ENCODE assay signal across 13 mouse cellular contexts in the genomic region with DNA sequence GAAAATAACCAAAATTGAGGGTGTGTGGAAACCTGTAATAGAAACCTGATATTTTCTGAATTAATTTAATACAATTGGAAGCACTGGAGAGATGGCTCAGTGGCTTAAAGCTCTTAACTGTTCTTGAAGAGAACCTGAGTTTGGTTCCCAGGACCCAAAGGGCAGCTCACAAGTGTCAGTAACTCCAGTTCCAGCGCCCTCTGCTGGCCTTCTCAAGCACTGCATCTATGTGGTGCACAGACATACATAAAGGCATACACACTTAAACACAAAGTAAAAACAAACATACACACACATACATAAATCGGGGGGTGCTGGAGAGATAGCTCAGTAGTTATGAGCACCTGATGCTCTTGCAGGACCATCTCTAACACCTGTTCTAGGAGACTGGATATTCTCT. TPM values are rescaled to one million over a fixed set of nuclear protein-coding genes. Genes with fewer than 3 reads are reported as not detected.
DNase-seq lines count a peak whose midpoint lies in the region; TF ChIP-seq lines count a peak whose summit lies in the region.
"Had no signal": no experiment of that assay in that cellular context is flagged by ENCODE, and none has a peak within 500 bp of the region (broad histone marks: within the 10 kb centered on the region; RNA-seq: fewer than 3 reads in every experiment).

No protein-coding gene starts in this region.

- intact Hi-C loops in left cerebral cortex, adult 2 months (cut with DNase I) = no loop called here

- peak; percentile 28; the same call in 1 of the 2 replicates for TF ChIP-seq CTCF in cerebellum, adult 2 months (IDR thresholded peaks at IDR 0.05; ENCODE audit: borderline replicate concordance, insufficient read depth, low read depth, low read length)
- TF ChIP-seq CTCF in left cerebral cortex, adult 2 months (IDR thresholded peaks at IDR 0.05) = peak; percentile 43
- TF ChIP-seq CTCF in cortical plate, adult 2 months (IDR thresholded peaks at IDR 0.05; ENCODE audit: extremely low read depth, insufficient read depth, low read length) = peak; percentile 14; the same call in 1 of the 2 replicates

- no peak for DNase-seq in cerebellum, adult 2 months
- no peak for DNase-seq in cerebellum, postnatal 10 days
- DNase-seq in left cerebral cortex, adult 2 months (ENCODE audit: extremely low spot score in 1 of 2, low spot score in 2 of 2) = no peak
- no peak for DNase-seq in left cerebral cortex, adult 11 months (ENCODE audit: low spot score)
- DNase-seq in B cell, adult 2 months = peak; percentile 24 to 32
- no peak for DNase-seq in MN1 (ENCODE audit: low spot score)
- DNase-seq in gastrocnemius, postnatal 4 days (ENCODE audit: low spot score in 2 of 2) = no peak
- DNase-seq: adrenal gland, postnatal 25 days; cerebellum, postnatal 36 days; heart, adult 11 months had no signal

- H3K27ac ChIP-seq in cerebellum, adult 2 months (ENCODE audit: insufficient read depth, low read length) = no peak overlapping the region
- no peak overlapping the region for H3K27ac ChIP-seq in left cerebral cortex, adult 2 months
- H3K27ac ChIP-seq in cortical plate, adult 2 months (ENCODE audit: insufficient read depth, low read length) = no peak overlapping the region

- H3K4me1 ChIP-seq in cerebellum, adult 2 months (ENCODE audit: control insufficient read depth, insufficient read depth, low read length) = no peaks in the 10 kb centered on the region
- no peaks in the 10 kb centered on the region; the same call in 1 of the 2 replicates for H3K4me1 ChIP-seq in cortical plate, adult 2 months (ENCODE audit: control insufficient read depth, insufficient read depth, low read length)

- 53% methylated on average over 2 of the region's 2 CpGs for WGBS in cerebellum, adult 2 months

- no peak for TF ChIP-seq POLR2A in cerebellum, adult 2 months (IDR thresholded peaks at IDR 0.05; ENCODE audit: borderline replicate concordance, insufficient read depth, low read length)
- no peak for TF ChIP-seq POLR2A in cortical plate, adult 2 months (IDR thresholded peaks at IDR 0.05; ENCODE audit: extremely low read depth, insufficient read depth, low read length)

- no peak overlapping the region for H3K4me3 ChIP-seq in cerebellum, adult 2 months (replicated peaks; ENCODE audit: insufficient read depth, low read depth, low read length)
- no peak overlapping the region for H3K4me3 ChIP-seq in left cerebral cortex, adult 2 months
- H3K4me3 ChIP-seq in cortical plate, adult 2 months (ENCODE audit: insufficient read depth, low read length) = no peak overlapping the region

- H3K27me3 ChIP-seq in cerebellum, adult 2 months (ENCODE audit: control insufficient read depth, insufficient read depth, low read length) = no peaks in the 10 kb centered on the region

RNA-seq across cellular contexts. Expression of a gene that starts 11.5 kb away (rescaled TPM):
- 8.8 and 11.2 TPM in 2 replicates for polyA plus RNA-seq in cerebellum, adult 2 months (2012; rRNA removed)
- total RNA-seq in left cerebral cortex, adult 2 months (2021) = 1 to 10 TPM; 3.1 to 3.3 TPM
- polyA plus RNA-seq in cortical plate, adult 2 months (2012; rRNA removed) = 6.3 and 9.1 TPM in 2 replicates
- 1 to 10 TPM; 6.9 to 7.5 TPM for total RNA-seq in gastrocnemius, postnatal 4 days (2021)
- total RNA-seq: adrenal gland, postnatal 25 days; megakaryocyte, adult 5-6 weeks had no signal

RNA-seq across cellular contexts. Expression of a gene that starts 40.7 kb away (rescaled TPM):
- polyA plus RNA-seq in cerebellum, adult 2 months (2012; rRNA removed) = 176 and 183 TPM in 2 replicates
- 100 to 1,000 TPM; 241 to 276 TPM for total RNA-seq in left cerebral cortex, adult 2 months (2021)
- polyA plus RNA-seq in cortical plate, adult 2 months (2012; rRNA removed) = 149 and 160 TPM in 2 replicates
- total RNA-seq in gastrocnemius, postnatal 4 days (2021) = 100 to 1,000 TPM; 157 to 160 TPM

RNA-seq across cellular contexts. Expression of a gene that starts 54.8 kb away (rescaled TPM):
- 0.87 and 1.2 TPM in 2 replicates for polyA plus RNA-seq in cerebellum, adult 2 months (2012; rRNA removed)
- total RNA-seq in left cerebral cortex, adult 2 months (2021) = under 1 TPM; 0.82 to 0.84 TPM
- polyA plus RNA-seq in cortical plate, adult 2 months (2012; rRNA removed) = 0.66 and 0.79 TPM in 2 replicates
- total RNA-seq in gastrocnemius, postnatal 4 days (2021) = 10 to 100 TPM in 1 of 2 experiments, 1 to 10 TPM in 1; 7.0 to 10.2 TPM
- polyA plus RNA-seq: neural tube, embryonic 14.5 days had no signal

Comparison
In these comparisons a context has a peak if more than half of its experiments do, and no peak if none do; other contexts are left out.
1. DNase-seq: peak in B cell, adult 2 months (2 of 2); none in cerebellum, adult 2 months (0 of 2), cerebellum, postnatal 10 days (0 of 2), left cerebral cortex, adult 2 months (0 of 2), left cerebral cortex, adult 11 months (single experiment), MN1 (single experiment) and gastrocnemius, postnatal 4 days (0 of 2).
2. RNA of a gene that starts 54.8 kb away (total RNA-seq): 7.0 to 10.2 TPM in gastrocnemius, postnatal 4 days; 0.82 to 0.84 TPM in left cerebral cortex, adult 2 months; every median in the first group is over 4 times any median in the second.
3. Peak in every context shown above with its lines, with median percentiles within 50 percentile points of each other: CTCF ChIP-seq.